Mouse (Mus musculus): ENCODE results near the gene Olfr297. TPM values are rescaled to one million over a fixed set of nuclear protein-coding genes. Genes with fewer than 3 reads are reported as not detected.

Gene Olfr297
- polyA plus RNA-seq (2015; fragmentation: Nextera tagmentation; extraction: Ambion mirVana) = not detected in 2 replicates

GRCm38 (mm10) chr7:86519668-86520067, at the start of gene Olfr297:
Olfr297 (plus strand) TSS chr7:86519968.
- H3K9ac ChIP-seq (replicated peaks) = no peak within 1 kb of the TSS
- TF ChIP-seq EP300 (IDR thresholded peaks at IDR 0.05; ENCODE audit: low read depth) (no peak), CTCF (IDR thresholded peaks at IDR 0.05; ENCODE audit: low read depth) (no peak)
- DNase-seq (no peak), ATAC-seq (no peak)
- H3K4me3 ChIP-seq (ENCODE audit: low read depth, low read length) = no peak within 1 kb of the TSS
- H3K27ac ChIP-seq (ENCODE audit: low read depth) = no peak within 1 kb of the TSS
- no peaks in the 10 kb centered on the region for H3K36me3 ChIP-seq (replicated peaks; ENCODE audit: insufficient read depth, low read length)
- no peaks in the 10 kb centered on the region for H3K27me3 ChIP-seq (ENCODE audit: insufficient read depth, low read length)
- H3K9me3 ChIP-seq (ENCODE audit: low read length) = no peaks in the 10 kb centered on the region
- H3K4me2 ChIP-seq (ENCODE audit: low read depth, low read length) = no peak within 1 kb of the TSS
- no peaks in the 10 kb centered on the region for H3K4me1 ChIP-seq (ENCODE audit: insufficient read depth)

GRCm38 (mm10) chr7:86492384-86492783, 27.4 kb upstream of the Olfr297 start, which contains the start of gene Olfr298:
Olfr298 (minus strand) TSS chr7:86492484.
- Histone ChIP-seq H3K9ac (replicated peaks) (no peak within 1 kb of the TSS), H3K4me1 (ENCODE audit: insufficient read depth) (no peaks in the 10 kb centered on the region), H3K4me2 (ENCODE audit: low read depth, low read length) (no peak within 1 kb of the TSS), H3K9me3 (ENCODE audit: low read length) (no peaks in the 10 kb centered on the region), H3K27me3 (ENCODE audit: insufficient read depth, low read length) (no peaks in the 10 kb centered on the region), H3K36me3 (replicated peaks; ENCODE audit: insufficient read depth, low read length) (no peaks in the 10 kb centered on the region), H3K27ac (ENCODE audit: low read depth) (no peak within 1 kb of the TSS), H3K4me3 (ENCODE audit: low read depth, low read length) (no peak within 1 kb of the TSS)
- TF ChIP-seq CTCF (IDR thresholded peaks at IDR 0.05; ENCODE audit: low read depth) (no peak), EP300 (IDR thresholded peaks at IDR 0.05; ENCODE audit: low read depth) (no peak)
- no peak for ATAC-seq
- no peak for DNase-seq
- 72% methylated on average over 1 of the region's 1 CpGs for WGBS (ENCODE audit: insufficient replicate concordance)

Other genes starting within 250 kb of the Olfr297 start
- not detected in 2 replicates for gene Olfr310, start 242.8 kb upstream of the Olfr297 start, polyA plus RNA-seq (2015; fragmentation: Nextera tagmentation; extraction: Ambion mirVana)
- not detected in 2 replicates for gene Olfr309, start 206.3 kb upstream of the Olfr297 start, polyA plus RNA-seq (2015; fragmentation: Nextera tagmentation; extraction: Ambion mirVana)
- gene Olfr308, start 194.3 kb upstream of the Olfr297 start, polyA plus RNA-seq (2015; fragmentation: Nextera tagmentation; extraction: Ambion mirVana) = not detected in 2 replicates
- gene Olfr307, start 182.4 kb upstream of the Olfr297 start, polyA plus RNA-seq (2015; fragmentation: Nextera tagmentation; extraction: Ambion mirVana) = not detected in 2 replicates
- not detected in 2 replicates for gene Olfr305, start 153.0 kb upstream of the Olfr297 start, polyA plus RNA-seq (2015; fragmentation: Nextera tagmentation; extraction: Ambion mirVana)
- gene Olfr304, start 133.3 kb upstream of the Olfr297 start, polyA plus RNA-seq (2015; fragmentation: Nextera tagmentation; extraction: Ambion mirVana) = not detected in 2 replicates
- not detected in 2 replicates for gene Olfr303, start 122.2 kb upstream of the Olfr297 start, polyA plus RNA-seq (2015; fragmentation: Nextera tagmentation; extraction: Ambion mirVana)
- not detected in 2 replicates for gene Olfr301, start 116.1 kb upstream of the Olfr297 start, polyA plus RNA-seq (2015; fragmentation: Nextera tagmentation; extraction: Ambion mirVana)
- not detected in 2 replicates for gene Olfr299, start 60.0 kb upstream of the Olfr297 start, polyA plus RNA-seq (2015; fragmentation: Nextera tagmentation; extraction: Ambion mirVana)
- not detected in 2 replicates for gene Olfr298, start 27.5 kb upstream of the Olfr297 start, polyA plus RNA-seq (2015; fragmentation: Nextera tagmentation; extraction: Ambion mirVana)
- gene Olfr295, start 63.9 kb downstream of the Olfr297 start, polyA plus RNA-seq (2015; fragmentation: Nextera tagmentation; extraction: Ambion mirVana) = not detected in 2 replicates
- not detected in 2 replicates for gene Olfr294, start 96.7 kb downstream of the Olfr297 start, polyA plus RNA-seq (2015; fragmentation: Nextera tagmentation; extraction: Ambion mirVana)
- gene Olfr293, start 129.1 kb downstream of the Olfr297 start, polyA plus RNA-seq (2015; fragmentation: Nextera tagmentation; extraction: Ambion mirVana) = not detected in 2 replicates
- gene Olfr292, start 168.4 kb downstream of the Olfr297 start, polyA plus RNA-seq (2015; fragmentation: Nextera tagmentation; extraction: Ambion mirVana) = not detected in 2 replicates

Measured in liver, postnatal 0 days (tissue).